Mouse (Mus musculus): ENCODE results near the gene Gas7.

- TF ChIP-seq POLR2A (IDR thresholded peaks at IDR 0.05; ENCODE audit: borderline replicate concordance, extremely low read depth, low read depth, low read length) (no peak), CTCF (IDR thresholded peaks at IDR 0.05; ENCODE audit: insufficient read depth, low read length) (no peak)
Observed at GRCm38 (mm10) chr11:67414346-67414940, 40.8 kb upstream of the Gas7 start.

Data from lung, adult 2 months (tissue).